Mouse (Mus musculus) neural tube, embryonic 14.5 days (tissue): ENCODE results near the gene Uso1. TPM values are rescaled to one million over a fixed set of nuclear protein-coding genes. Genes with fewer than 3 reads are reported as not detected.
"Not testable (repeated sequence)": the region's sequence is repeated elsewhere in the genome, so short reads cannot be mapped to it uniquely, and the experiment has no call there.

Experiments used
- ATAC-seq: fragments of 200-750 bp; cut with Nextera tagmentation; 2 replicates; pipeline ENCODE4 v1.8.0; 2017; ENCODE audit warnings: low read depth, mild to moderate bottlenecking, moderate TSS enrichment, moderate library complexity
- H3K27ac ChIP-seq: fragments of 300-500 bp; sonication (generic); 2 replicates; pipeline ENCODE4 v1.5.1; 2014; ENCODE audit warnings: low read depth, mild to moderate bottlenecking, control low read depth, low read length, moderate library complexity, mixed read lengths
- H3K27me3 ChIP-seq: fragments of 300-500 bp; sonication (generic); 2 replicates; pipeline ENCODE4 v1.6.1; 2014; ENCODE audit warnings: low read length; ENCODE audit not compliant: control insufficient read depth, insufficient read depth
- H3K36me3 ChIP-seq: fragments of 300-500 bp; sonication (generic); 2 replicates; pipeline ENCODE4 v1.6.1; 2014; ENCODE audit warnings: low read length, mixed read lengths; ENCODE audit not compliant: control insufficient read depth, insufficient read depth
- H3K4me1 ChIP-seq: fragments of 300-500 bp; sonication (generic); 2 replicates; pipeline ENCODE4 v1.6.1; 2014; ENCODE audit warnings: low read length; ENCODE audit not compliant: control insufficient read depth, insufficient read depth
- H3K4me2 ChIP-seq: fragments of 300-500 bp; sonication (generic); 2 replicates; pipeline ENCODE4 v1.6.1; 2014; ENCODE audit warnings: mild to moderate bottlenecking, low read depth, low read length, control low read depth
- H3K4me3 ChIP-seq: fragments of 300-500 bp; sonication (generic); 2 replicates; pipeline ENCODE4 v1.5.1; 2014; ENCODE audit warnings: low read depth, low read length, control low read depth, mixed read lengths
- H3K9ac ChIP-seq: fragments of 300-500 bp; sonication (generic); replicated peaks from 2 replicates; pipeline ENCODE4 v1.6.1; 2014; ENCODE audit warnings: low read depth, mild to moderate bottlenecking, control low read depth, low read length, mixed read lengths
- H3K9me3 ChIP-seq: fragments of 300-500 bp; sonication (generic); 2 replicates; pipeline ENCODE4 v1.6.1; 2016; ENCODE audit warnings: low read length; ENCODE audit not compliant: control insufficient read depth
- WGBS: fragments of 180-500 bp; shearing (Covaris S2); extraction: QIAGEN DNeasy Blood & Tissue Kit; methylation state at CpG from one replicate; pipeline ENCODE4 v1.1.7; 2014; 5-methylcytosine and 5-hydroxymethylcytosine counted together
- polyA plus RNA-seq: library from polyadenylated mRNA; unstranded; fragments of >200 nt; fragmentation: Nextera tagmentation; extraction: Ambion mirVana; gene quantifications from 2 replicates; pipeline ENCODE4 v1.2.1, GENCODE M21; 2014

Uso1 gene
- polyA plus RNA-seq, 1 experiment from 2014 or later = 31.7 TPM

GRCm38 (mm10) chr5:92133006-92133405, 4.7 kb upstream of the Uso1 start:
- H3K4me3 ChIP-seq, H3K4me1 ChIP-seq, H3K4me2 ChIP-seq, H3K27me3 ChIP-seq, H3K9me3 ChIP-seq, H3K27ac ChIP-seq, H3K9ac ChIP-seq, H3K36me3 ChIP-seq, ATAC-seq: not testable (repeated sequence)
- 85% methylated on average over 4 of the region's 4 CpGs for WGBS

- no peaks in the 10 kb centered on the region for H3K9me3 ChIP-seq
- peaks cover 21% of the 10 kb centered on the region for H3K4me1 ChIP-seq
- no peak overlapping the region for H3K9ac ChIP-seq
- H3K4me3 ChIP-seq = no peak overlapping the region
- no peaks in the 10 kb centered on the region for H3K36me3 ChIP-seq
- ATAC-seq = no peak
- 92% methylated on average over 3 of the region's 3 CpGs for WGBS
- no peaks in the 10 kb centered on the region for H3K27me3 ChIP-seq
- H3K27ac ChIP-seq = no peak overlapping the region
- no peak overlapping the region for H3K4me2 ChIP-seq
These were observed 2.8 kb upstream of the Uso1 start for GRCm38 (mm10) chr5:92134934-92135333.

DNA sequence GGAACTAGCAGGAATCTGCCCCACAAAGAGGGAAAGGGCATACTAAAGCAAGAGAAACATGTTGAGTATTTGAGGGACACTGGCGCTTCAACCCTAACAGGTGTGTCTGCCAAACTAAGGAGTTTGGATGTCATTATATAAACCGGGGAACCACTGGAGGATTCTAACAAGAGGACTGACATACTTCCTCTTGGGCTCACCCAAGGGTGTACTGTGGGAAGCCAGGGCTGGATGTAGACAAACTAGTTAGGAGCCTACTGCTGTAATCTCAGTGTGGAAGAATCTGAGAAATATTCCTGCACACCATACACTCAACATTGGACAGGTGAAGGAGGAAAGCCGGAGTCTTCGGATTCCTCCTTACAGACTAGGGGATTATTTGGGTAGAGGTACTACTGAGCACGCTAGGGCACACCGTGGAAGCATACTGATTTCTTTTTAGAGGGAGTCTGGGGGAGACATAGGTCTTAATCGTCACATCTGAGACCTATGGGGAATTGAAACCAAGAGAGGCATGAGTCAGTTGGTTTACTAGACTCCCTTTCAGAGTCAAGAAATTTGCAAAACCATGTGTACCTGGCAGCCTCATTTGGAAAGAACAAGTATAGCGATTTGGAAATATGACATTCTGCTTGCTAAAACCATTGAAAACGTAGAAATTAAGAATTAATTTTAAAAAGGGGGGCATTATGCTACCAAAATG, 1.1 kb upstream of the Uso1 start:
- 66% methylated on average over 9 of the region's 9 CpGs for WGBS
- Histone ChIP-seq H3K27ac (no peak overlapping the region), H3K27me3 (no peaks in the 10 kb centered on the region), H3K36me3 (no peaks in the 10 kb centered on the region), H3K4me2 (peak overlapping the region; percentile 56), H3K9me3 (no peaks in the 10 kb centered on the region), H3K9ac (peak overlapping the region; percentile 72; the same call in 1 of the 2 replicates), H3K4me3 (peak overlapping the region; percentile 71), H3K4me1 (peaks cover 21% of the 10 kb centered on the region)
- ATAC-seq = 0 out of 2 replicates have a peak, but pooled peaks have one; percentile 0

DNA sequence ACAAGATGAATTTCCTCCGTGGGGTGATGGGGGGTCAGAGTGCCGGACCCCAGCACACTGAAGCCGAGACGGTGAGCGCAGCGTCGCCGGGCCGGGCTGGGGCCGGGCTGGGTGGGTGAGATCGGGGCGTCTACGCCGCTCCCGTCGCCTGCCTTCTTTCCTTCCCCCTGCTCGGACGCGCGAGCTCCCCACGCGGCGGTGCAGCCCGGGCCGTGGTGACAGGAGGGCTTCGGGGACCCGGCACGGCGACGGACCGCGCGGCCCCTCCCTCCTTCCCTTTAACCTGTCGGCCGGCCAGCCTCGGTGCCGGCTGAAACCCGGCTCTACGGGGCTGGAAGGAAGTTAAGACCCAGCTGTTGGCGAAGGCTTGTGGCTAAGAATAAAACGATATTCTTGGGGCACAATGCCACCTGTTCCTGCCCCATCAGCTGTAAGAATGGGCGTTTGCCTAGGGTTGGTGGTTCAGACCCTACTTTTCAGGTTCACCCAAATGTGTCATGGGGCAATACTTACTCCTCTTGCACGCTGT, 419 bp downstream of the Uso1 start:
- no peaks in the 10 kb centered on the region for H3K9me3 ChIP-seq
- under 1% methylated on average over 39 of the region's 43 CpGs for WGBS

GRCm38 (mm10) chr5:92139191-92139590, 1.5 kb downstream of the Uso1 start:
- Histone ChIP-seq H3K9me3 (no peaks in the 10 kb centered on the region), H3K36me3 (no peaks in the 10 kb centered on the region), H3K4me1 (peaks cover 21% of the 10 kb centered on the region), H3K9ac (no peak overlapping the region), H3K4me3 (peak overlapping the region; percentile 71; the same call in 1 of the 2 replicates), H3K27me3 (no peaks in the 10 kb centered on the region), H3K27ac (no peak overlapping the region), H3K4me2 (peak overlapping the region; percentile 83)
- no peak for ATAC-seq
- WGBS = 29% methylated on average over 1 of the region's 1 CpGs

More for the DNA sequence above, 419 bp downstream of the Uso1 start:
- ATAC-seq = peak; percentile 83
- Histone ChIP-seq H3K36me3 (no peaks in the 10 kb centered on the region), H3K4me2 (peak overlapping the region; percentile 83), H3K27me3 (no peaks in the 10 kb centered on the region), H3K4me3 (peak overlapping the region; percentile 71), H3K27ac (peak overlapping the region; percentile 88), H3K9ac (peak overlapping the region; percentile 72), H3K4me1 (peaks cover 21% of the 10 kb centered on the region)

- Histone ChIP-seq H3K27ac (no peak overlapping the region), H3K9ac (no peak overlapping the region), H3K9me3 (no peaks in the 10 kb centered on the region), H3K4me3 (no peak overlapping the region), H3K36me3 (no peaks in the 10 kb centered on the region), H3K27me3 (no peaks in the 10 kb centered on the region), H3K4me1 (peaks cover 16% of the 10 kb centered on the region), H3K4me2 (no peak overlapping the region)
- no peak for ATAC-seq
- WGBS = 83% methylated on average over 5 of the region's 5 CpGs
These were observed 4.0 kb downstream of the Uso1 start for GRCm38 (mm10) chr5:92141696-92142095.

DNA sequence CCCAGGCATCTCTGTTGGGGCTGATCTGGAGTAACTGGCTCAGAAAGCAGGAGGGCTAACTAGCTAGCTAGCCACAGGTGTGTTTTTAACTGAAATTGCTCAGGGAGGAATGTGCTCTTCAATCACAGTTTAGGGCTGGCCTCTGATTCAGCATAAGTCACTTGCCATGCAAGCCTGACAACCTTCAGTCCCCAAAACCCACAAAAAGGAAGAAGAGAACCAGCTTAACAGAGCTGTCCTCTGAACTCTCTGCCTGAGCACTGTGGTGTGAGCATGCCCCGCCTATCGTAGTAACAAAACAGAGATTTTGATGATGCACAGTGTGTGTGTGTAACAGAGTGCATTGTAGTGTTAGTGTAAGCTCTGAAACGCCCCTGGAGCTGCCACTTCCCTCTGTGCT, 4.7 kb downstream of the Uso1 start:
- no peak for ATAC-seq
- H3K36me3 ChIP-seq = no peaks in the 10 kb centered on the region
- no peak overlapping the region for H3K27ac ChIP-seq
- WGBS = 82% methylated on average over 3 of the region's 3 CpGs
- no peak overlapping the region for H3K4me3 ChIP-seq
- H3K4me1 ChIP-seq = peaks cover 16% of the 10 kb centered on the region
- no peaks in the 10 kb centered on the region for H3K9me3 ChIP-seq
- H3K27me3 ChIP-seq = no peaks in the 10 kb centered on the region
- no peak overlapping the region for H3K4me2 ChIP-seq
- no peak overlapping the region for H3K9ac ChIP-seq

DNA sequence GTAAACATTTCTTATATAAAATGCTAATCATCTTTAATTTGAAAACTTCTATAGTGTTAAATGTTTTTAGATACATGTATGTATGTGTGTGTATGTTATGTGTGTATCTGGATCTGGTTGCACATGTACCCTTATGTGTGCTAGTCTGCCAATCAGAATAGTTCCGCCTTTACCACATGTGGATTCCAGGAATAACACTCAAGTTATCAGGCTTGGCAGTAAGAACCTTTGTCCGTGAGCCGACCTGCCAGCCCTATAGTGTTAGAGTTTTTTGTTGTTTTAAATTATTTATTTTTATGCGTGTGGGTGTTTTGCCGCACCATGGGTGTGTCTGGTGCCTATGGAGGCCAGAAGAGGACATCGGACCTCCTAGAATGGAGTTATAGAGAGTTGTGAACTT, 5.9 kb downstream of the Uso1 start:
- no peaks in the 10 kb centered on the region for H3K36me3 ChIP-seq
- WGBS = 96% methylated on average over 6 of the region's 6 CpGs
- H3K9me3 ChIP-seq = no peaks in the 10 kb centered on the region
- H3K4me1 ChIP-seq = peaks cover 12% of the 10 kb centered on the region
- no peak for ATAC-seq
- no peak overlapping the region for H3K4me3 ChIP-seq
- H3K9ac ChIP-seq = no peak overlapping the region
- H3K27me3 ChIP-seq = no peaks in the 10 kb centered on the region
- H3K27ac ChIP-seq = no peak overlapping the region
- H3K4me2 ChIP-seq = no peak overlapping the region

GRCm38 (mm10) chr5:92144954-92145708, 7.4 kb downstream of the Uso1 start:
- ATAC-seq = no peak
- H3K4me3 ChIP-seq = no peak overlapping the region
- H3K4me1 ChIP-seq = no peaks in the 10 kb centered on the region
- no peak overlapping the region for H3K27ac ChIP-seq
- H3K9ac ChIP-seq = no peak overlapping the region
- H3K4me2 ChIP-seq = no peak overlapping the region
- H3K9me3 ChIP-seq = no peaks in the 10 kb centered on the region
- H3K27me3 ChIP-seq = no peaks in the 10 kb centered on the region
- no peaks in the 10 kb centered on the region for H3K36me3 ChIP-seq
- 90% methylated on average over 7 of the region's 7 CpGs for WGBS
